ENCODE assay signal across 18 mouse cellular contexts in the genomic region with DNA sequence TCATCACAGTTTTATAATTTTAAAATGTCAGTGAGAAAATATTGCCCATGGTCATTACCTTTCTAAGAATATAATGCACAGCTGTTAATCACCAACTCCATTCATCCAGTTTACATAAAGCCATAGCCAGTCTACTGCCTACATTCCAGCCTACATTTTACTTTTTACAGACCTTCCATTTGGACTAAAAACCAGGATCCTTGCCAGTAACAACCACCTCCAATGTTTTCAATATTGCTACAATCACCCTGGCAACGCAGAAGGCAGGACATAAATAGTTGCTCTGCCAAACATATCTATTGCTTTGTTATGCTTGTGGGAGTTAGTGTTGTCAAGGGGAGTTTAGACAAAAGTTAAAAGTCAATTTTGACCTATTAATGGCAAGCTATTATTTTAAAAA.
DNase-seq lines count a peak whose midpoint lies in the region; ATAC-seq and TF ChIP-seq lines count a peak whose summit lies in the region.
"Had no signal": no experiment of that assay in that cellular context is flagged by ENCODE, and none has a peak within 500 bp of the region (broad histone marks: within the 10 kb centered on the region; RNA-seq: fewer than 3 reads in every experiment).

No protein-coding gene starts in this region.

- no peak overlapping the region for H3K4me3 ChIP-seq in kidney, postnatal 0 days (replicated peaks; ENCODE audit: low read depth, low read length)
- H3K4me3 ChIP-seq in kidney, embryonic 16.5 days (ENCODE audit: low read length): no peak overlapping the region
- H3K4me3 ChIP-seq in lung, adult 2 months (replicated peaks; ENCODE audit: extremely low read depth, low read depth, low read length): no peak overlapping the region
- H3K4me3 ChIP-seq: embryonic facial prominence, embryonic 13.5 days; neural tube, embryonic 12.5 days had no signal

- ATAC-seq in kidney, postnatal 0 days (replicated peaks; ENCODE audit: low FRiP score, low read depth): no peak
- ATAC-seq in kidney, embryonic 16.5 days (ENCODE audit: low FRiP score, low TSS enrichment): no peak
- ATAC-seq: forebrain, embryonic 14.5 days; hindbrain, embryonic 16.5 days had no signal

- H3K27me3 ChIP-seq in kidney, postnatal 0 days (ENCODE audit: insufficient read depth, low read length): no peaks in the 10 kb centered on the region
- no peaks in the 10 kb centered on the region for H3K27me3 ChIP-seq in kidney, embryonic 16.5 days (ENCODE audit: insufficient read depth, low read length)
- H3K27me3 ChIP-seq: embryonic facial prominence, embryonic 13.5 days; neural tube, embryonic 12.5 days had no signal

- no peak overlapping the region for H3K4me2 ChIP-seq in kidney, postnatal 0 days (ENCODE audit: low read length)
- no peak overlapping the region for H3K4me2 ChIP-seq in kidney, embryonic 16.5 days (replicated peaks; ENCODE audit: low read depth, low read length)
- H3K4me2 ChIP-seq: embryonic facial prominence, embryonic 13.5 days; liver, embryonic 11.5 days; neural tube, embryonic 12.5 days had no signal

- intact Hi-C loops in gastrocnemius, postnatal 14 days (cut with DNase I; ENCODE audit: low total_unique reads): no loop called here

- WGBS in kidney, postnatal 0 days: 62% methylated on average over 1 of the region's 1 CpGs
- WGBS in kidney, embryonic 16.5 days: 56% methylated on average over 1 of the region's 1 CpGs
- whole genome bisulfite sequencing in lung, adult 2 months: 56% methylated on average over 1 of the region's 1 CpGs

- no peak for TF ChIP-seq POLR2A in lung, adult 2 months (IDR thresholded peaks at IDR 0.05; ENCODE audit: borderline replicate concordance, extremely low read depth, low read depth, low read length)

- peak; percentile 28 for DNase-seq in kidney, postnatal 0 days (ENCODE audit: low spot score)
- DNase-seq in lung, postnatal 25 days (ENCODE audit: low spot score): peak; percentile 7
- no peak for DNase-seq in lung, adult 2 months
- DNase-seq in layer of hippocampus, adult 9-10 months (ENCODE audit: low spot score): peak; percentile 44
- DNase-seq in telencephalon, adult 2 months (ENCODE audit: low read depth, low spot score): peak; percentile 83
- no peak for DNase-seq in gastrocnemius, postnatal 14 days
- no peak for DNase-seq in embryo, embryonic 11 days
- DNase-seq: adrenal gland, postnatal 25 days; cerebellum, postnatal 25 days; kidney, adult 2 months; thymus, adult 18-20 months had no signal

- H3K4me1 ChIP-seq in kidney, postnatal 0 days (replicated peaks; ENCODE audit: insufficient read depth, low read length): no peaks in the 10 kb centered on the region
- no peaks in the 10 kb centered on the region for H3K4me1 ChIP-seq in kidney, embryonic 16.5 days (ENCODE audit: insufficient read depth, low read length)
- no peaks in the 10 kb centered on the region for H3K4me1 ChIP-seq in lung, adult 2 months (ENCODE audit: control insufficient read depth, insufficient read depth, low read length)
- H3K4me1 ChIP-seq: embryonic facial prominence, embryonic 13.5 days; neural tube, embryonic 12.5 days had no signal

- no peak for TF ChIP-seq CTCF in kidney, postnatal 0 days (IDR thresholded peaks at IDR 0.05; ENCODE audit: low read depth)
- TF ChIP-seq CTCF in lung, adult 2 months (IDR thresholded peaks at IDR 0.05; ENCODE audit: insufficient read depth, low read length): no peak

- H3K9me3 ChIP-seq in kidney, postnatal 0 days (replicated peaks; ENCODE audit: low read length): no peaks in the 10 kb centered on the region
- peaks cover 6% of the 10 kb centered on the region; the same call in 1 of the 2 replicates for H3K9me3 ChIP-seq in kidney, embryonic 16.5 days (ENCODE audit: low read length)
- H3K9me3 ChIP-seq: embryonic facial prominence, embryonic 13.5 days; G1E had no signal

- no peaks in the 10 kb centered on the region for H3K36me3 ChIP-seq in kidney, postnatal 0 days (ENCODE audit: insufficient read depth, low read length)
- H3K36me3 ChIP-seq in kidney, embryonic 16.5 days (ENCODE audit: insufficient read depth, low read length): no peaks in the 10 kb centered on the region
- H3K36me3 ChIP-seq: embryonic facial prominence, embryonic 13.5 days; G1E; neural tube, embryonic 12.5 days had no signal

- H3K27ac ChIP-seq in kidney, postnatal 0 days: no peak overlapping the region
- no peak overlapping the region for H3K27ac ChIP-seq in kidney, embryonic 16.5 days (ENCODE audit: low read length)
- H3K27ac ChIP-seq: embryonic facial prominence, embryonic 13.5 days; neural tube, embryonic 12.5 days had no signal

- no peak overlapping the region for H3K9ac ChIP-seq in kidney, postnatal 0 days (ENCODE audit: low read depth, low read length)
- H3K9ac ChIP-seq in kidney, embryonic 16.5 days (replicated peaks; ENCODE audit: low read length): no peak overlapping the region
- H3K9ac ChIP-seq: embryonic facial prominence, embryonic 13.5 days; neural tube, embryonic 12.5 days had no signal

Comparison
In these comparisons a context has a peak if more than half of its experiments do, and no peak if none do; other contexts are left out.
1. DNase-seq: peak in kidney, postnatal 0 days (single experiment), lung, postnatal 25 days (single experiment), layer of hippocampus, adult 9-10 months (single experiment) and telencephalon, adult 2 months (single experiment); none in lung, adult 2 months (single experiment), gastrocnemius, postnatal 14 days (single experiment) and embryo, embryonic 11 days (single experiment).